Mouse (Mus musculus) lung, postnatal 0 days (tissue): ENCODE measurements at regions not wholly inside any gene's neighbourhood (a gene's known extent, or its start where the extent isn't known, plus 50 kb on each side); places are given as distances from the start of the nearest gene placed in this dataset.

Source experiments
- ATAC-seq: fragments of 200-750 bp; cut with Nextera tagmentation; 2 replicates; pipeline ENCODE4 v1.8.0; 2017; ENCODE audit warnings: moderate library complexity
- DNase-seq: peaks from one replicate; pipeline ENCODE4 v3.0.0-alpha.2; 2016; ENCODE audit warnings: low spot score
- H3K27ac ChIP-seq: fragments of 300-500 bp; sonication (generic); 2 replicates; pipeline ENCODE4 v1.5.1; 2014; ENCODE audit warnings: antibody characterized with exemption, mild to moderate bottlenecking, low read length, mixed read lengths
- H3K27me3 ChIP-seq: fragments of 300-500 bp; sonication (generic); replicated peaks from 2 replicates; pipeline ENCODE4 v1.6.1; 2014; ENCODE audit warnings: low read length, mixed read lengths; ENCODE audit not compliant: insufficient read depth
- H3K36me3 ChIP-seq: fragments of 300-500 bp; sonication (generic); 2 replicates; pipeline ENCODE4 v1.6.1; 2014; ENCODE audit warnings: low read length, mixed read lengths; ENCODE audit not compliant: insufficient read depth
- H3K4me1 ChIP-seq: fragments of 300-500 bp; sonication (generic); 2 replicates; pipeline ENCODE4 v1.6.1; 2014; ENCODE audit warnings: antibody characterized with exemption, low read depth, low read length, mixed read lengths; ENCODE audit not compliant: insufficient read depth
- H3K4me2 ChIP-seq: fragments of 300-500 bp; sonication (generic); replicated peaks from 2 replicates; pipeline ENCODE4 v1.6.1; 2014; ENCODE audit warnings: low read depth, mild to moderate bottlenecking, low read length, moderate library complexity, mixed read lengths
- H3K4me3 ChIP-seq: fragments of 300-500 bp; sonication (generic); 2 replicates; pipeline ENCODE4 v1.5.1; 2014; ENCODE audit warnings: low read depth, low read length
- H3K9ac ChIP-seq: fragments of 300-500 bp; sonication (generic); replicated peaks from 2 replicates; pipeline ENCODE4 v1.6.1; 2014; ENCODE audit warnings: low read depth, mild to moderate bottlenecking
- H3K9me3 ChIP-seq: fragments of 300-500 bp; sonication (generic); 2 replicates; pipeline ENCODE4 v1.6.1; 2016; ENCODE audit warnings: low read length, mixed read lengths
- CTCF ChIP-seq: IDR thresholded peaks from 2 replicates; pipeline ENCODE4 v1.5.1; 2016; ENCODE audit warnings: antibody characterized with exemption, mild to moderate bottlenecking
- EP300 ChIP-seq: IDR thresholded peaks from 2 replicates; pipeline ENCODE4 v1.6.1; 2016; ENCODE audit warnings: antibody characterized with exemption, mild to moderate bottlenecking, control low read depth
- WGBS: fragments of 180-500 bp; shearing (Covaris S2); extraction: QIAGEN DNeasy Blood & Tissue Kit; methylation state at CpG from one replicate; pipeline ENCODE4 v1.1.7; 2014; 5-methylcytosine and 5-hydroxymethylcytosine counted together

DNA sequence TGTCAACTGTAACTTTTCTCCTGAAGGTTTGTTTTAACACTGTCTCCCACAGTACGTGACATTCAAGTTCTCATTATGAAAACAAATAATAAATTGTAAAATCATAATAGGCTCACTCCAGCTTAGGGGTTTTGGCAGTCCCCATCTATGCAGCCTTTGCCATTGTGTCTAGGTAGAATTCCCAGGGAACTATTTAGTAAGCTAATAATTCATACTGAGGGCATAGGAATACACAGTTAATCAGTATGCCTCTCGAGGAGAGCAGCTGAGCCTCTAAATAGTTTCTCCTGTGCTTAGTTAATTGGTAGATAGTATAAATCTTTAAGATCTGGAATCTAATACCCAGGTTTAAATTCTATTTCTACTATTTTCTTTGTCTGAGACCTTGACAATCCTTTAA is 191.7 kb downstream of the Tprg start:
- Histone ChIP-seq H3K4me3 (no peak overlapping the region), H3K27ac (no peak overlapping the region), H3K27me3 (no peaks in the 10 kb centered on the region), H3K9ac (no peak overlapping the region), H3K4me2 (no peak overlapping the region), H3K9me3 (no peaks in the 10 kb centered on the region), H3K4me1 (no peaks in the 10 kb centered on the region), H3K36me3 (no peaks in the 10 kb centered on the region)
- TF ChIP-seq EP300 (no peak), CTCF (no peak)
- no peak for ATAC-seq
- WGBS = 59% methylated on average over 2 of the region's 2 CpGs
- DNase-seq = no peak

DNA sequence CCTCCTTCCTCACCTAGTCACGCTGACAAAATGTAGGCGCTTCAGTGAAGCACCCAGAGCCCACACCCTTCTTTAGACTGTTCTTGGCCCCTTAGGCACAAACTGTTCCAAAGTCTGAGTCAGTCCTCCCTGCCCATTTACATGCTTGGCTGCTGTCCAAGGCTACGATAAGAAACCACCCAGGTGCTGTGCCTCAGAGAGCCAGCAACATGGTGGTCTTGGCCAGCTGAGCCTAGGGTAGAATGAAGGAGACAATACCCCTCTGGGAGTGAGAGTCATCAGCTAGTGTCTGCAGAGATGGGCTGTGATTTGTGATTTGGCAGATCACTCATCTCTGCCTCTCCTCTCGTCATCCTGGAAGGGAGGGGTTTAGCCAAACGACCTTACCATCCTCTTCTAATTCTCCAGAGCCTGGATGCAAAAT is 197.2 kb downstream of the Tprg start:
- peak; percentile 85 for DNase-seq
- peak; percentile 94 for ATAC-seq
- Histone ChIP-seq H3K27me3 (no peaks in the 10 kb centered on the region), H3K27ac (no peak overlapping the region), H3K4me2 (no peak overlapping the region), H3K9ac (no peak overlapping the region), H3K9me3 (no peaks in the 10 kb centered on the region), H3K36me3 (no peaks in the 10 kb centered on the region), H3K4me3 (no peak overlapping the region), H3K4me1 (no peaks in the 10 kb centered on the region; the same call in 1 of the 2 replicates)
- peak; percentile 95 for TF ChIP-seq EP300
- TF ChIP-seq CTCF = no peak
- 34% methylated on average over 5 of the region's 5 CpGs for WGBS

DNA sequence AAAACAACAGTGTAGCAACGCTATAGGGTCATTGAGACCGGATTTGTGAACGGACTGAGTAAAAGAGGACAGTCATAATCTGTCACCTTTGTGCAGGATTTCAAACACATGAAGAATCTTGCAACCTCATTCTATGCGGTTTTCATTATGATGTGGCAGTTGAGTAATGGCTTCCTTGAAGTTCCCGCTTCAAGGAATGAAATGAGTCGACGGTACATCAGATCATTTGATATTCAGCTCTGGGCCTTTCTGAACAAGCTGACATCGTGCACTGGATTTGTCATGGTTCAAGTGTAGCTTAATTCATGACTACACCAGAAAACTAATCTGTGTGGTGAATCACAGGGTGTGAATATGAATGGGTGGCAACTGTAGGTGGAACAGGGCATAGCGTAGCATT is 198.4 kb downstream of the Tprg start:
- DNase-seq (no peak), ATAC-seq (no peak)
- Histone ChIP-seq H3K4me2 (no peak overlapping the region), H3K9me3 (no peaks in the 10 kb centered on the region), H3K36me3 (no peaks in the 10 kb centered on the region), H3K27me3 (no peaks in the 10 kb centered on the region), H3K4me3 (no peak overlapping the region), H3K9ac (no peak overlapping the region), H3K27ac (no peak overlapping the region), H3K4me1 (no peaks in the 10 kb centered on the region; the same call in 1 of the 2 replicates)
- TF ChIP-seq CTCF (no peak), EP300 (no peak)
- WGBS = 72% methylated on average over 9 of the region's 9 CpGs

DNA sequence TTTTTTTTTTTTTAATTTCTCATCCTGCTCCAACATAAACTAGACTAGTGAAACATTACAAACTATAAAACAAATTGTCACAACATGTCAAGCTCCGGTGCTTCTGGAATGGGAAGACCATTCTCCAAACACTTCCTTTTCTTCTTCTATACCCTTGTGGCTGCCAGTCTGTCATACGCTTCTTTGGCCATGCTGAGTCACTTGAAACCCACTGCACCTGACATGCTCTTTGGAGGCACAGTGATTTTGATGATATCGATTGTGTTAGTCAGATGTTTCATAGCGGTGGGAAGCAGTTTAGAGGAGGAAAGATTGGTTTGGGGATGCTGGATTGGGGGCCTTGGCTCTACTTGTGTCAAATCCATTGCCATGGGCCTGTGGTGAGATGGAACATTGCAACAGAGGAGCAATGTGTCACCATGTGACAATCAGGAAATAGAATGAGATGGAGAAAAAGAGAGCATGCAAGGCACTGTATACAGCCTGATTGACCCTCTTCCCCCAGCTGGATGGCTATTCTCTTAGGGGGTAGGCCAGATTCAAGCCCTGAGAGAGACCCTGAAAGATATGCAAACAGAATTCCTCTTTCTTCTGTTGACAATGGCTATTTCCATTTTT is 197.0 kb upstream of the Trp63 start:
- Histone ChIP-seq H3K9ac (no peak overlapping the region), H3K4me3 (no peak overlapping the region), H3K27ac (no peak overlapping the region), H3K36me3 (no peaks in the 10 kb centered on the region), H3K27me3 (no peaks in the 10 kb centered on the region), H3K4me2 (no peak overlapping the region), H3K4me1 (no peaks in the 10 kb centered on the region; the same call in 1 of the 2 replicates), H3K9me3 (no peaks in the 10 kb centered on the region)
- WGBS = 77% methylated on average over 4 of the region's 4 CpGs
- TF ChIP-seq EP300 (no peak), CTCF (no peak)
- ATAC-seq (no peak), DNase-seq (no peak)

DNA sequence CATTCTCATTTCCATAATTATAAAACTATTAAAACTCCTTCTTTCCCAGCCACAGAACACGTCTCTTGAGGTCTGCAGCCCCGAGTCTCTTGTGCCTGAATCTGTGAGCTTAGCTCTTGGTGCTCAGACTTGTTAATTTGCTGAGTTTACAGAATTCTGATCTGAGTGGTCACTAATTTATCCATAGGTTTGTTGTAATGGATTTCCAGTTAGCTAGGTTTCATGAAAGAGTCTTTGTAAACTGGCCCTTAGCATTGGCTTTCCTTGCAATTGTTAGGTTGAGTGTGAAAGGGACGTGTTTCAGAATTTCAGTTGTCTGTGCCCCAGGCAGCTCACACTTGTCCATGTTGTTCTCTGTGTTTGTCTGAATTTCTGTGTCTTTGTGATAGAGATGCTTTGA is 192.7 kb upstream of the Trp63 start:
- 90% methylated on average over 3 of the region's 3 CpGs for WGBS
- DNase-seq = no peak
- no peak overlapping the region for H3K9ac ChIP-seq
- no peaks in the 10 kb centered on the region for H3K4me1 ChIP-seq
- no peak for TF ChIP-seq EP300
- no peak for TF ChIP-seq CTCF
- H3K27ac ChIP-seq = no peak overlapping the region
- no peaks in the 10 kb centered on the region for H3K36me3 ChIP-seq
- H3K4me3 ChIP-seq = no peak overlapping the region
- no peaks in the 10 kb centered on the region for H3K9me3 ChIP-seq
- H3K4me2 ChIP-seq = no peak overlapping the region
- no peaks in the 10 kb centered on the region for H3K27me3 ChIP-seq
- no peak for ATAC-seq

DNA sequence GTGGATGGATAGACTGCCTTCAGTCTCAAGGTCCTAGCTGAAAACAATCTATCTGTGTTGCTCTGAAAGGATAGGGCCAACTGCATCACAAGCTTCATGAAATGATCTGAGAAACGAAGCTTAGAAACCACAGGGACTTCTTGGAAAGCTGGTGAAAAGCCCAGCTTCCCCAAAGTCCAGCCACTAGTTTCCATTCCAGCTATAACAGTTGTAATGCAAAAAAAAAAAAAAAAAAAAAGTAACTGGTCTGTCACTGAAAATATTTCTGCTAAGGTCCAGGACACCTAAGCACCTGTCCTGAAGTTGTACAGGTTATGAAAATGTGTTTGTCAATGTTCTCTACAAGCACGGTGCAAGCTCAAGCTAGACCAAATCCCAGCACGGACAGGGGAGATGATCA is 189.4 kb upstream of the Trp63 start:
- Histone ChIP-seq H3K27ac (no peak overlapping the region), H3K4me1 (no peaks in the 10 kb centered on the region), H3K4me2 (no peak overlapping the region), H3K27me3 (no peaks in the 10 kb centered on the region), H3K9me3 (no peaks in the 10 kb centered on the region), H3K4me3 (no peak overlapping the region), H3K36me3 (no peaks in the 10 kb centered on the region), H3K9ac (no peak overlapping the region)
- no peak for ATAC-seq
- TF ChIP-seq EP300 (no peak), CTCF (no peak)
- no peak for DNase-seq
- WGBS = 86% methylated on average over 3 of the region's 3 CpGs
